Mouse (Mus musculus) heart, embryonic 10.5 days (tissue): Measurements from ENCODE around the gene Arhgdib. TPM values are rescaled to one million over a fixed set of nuclear protein-coding genes. Genes with fewer than 3 reads are reported as not detected.

Experiments
- DNase-seq: peaks from one replicate; pipeline ENCODE4 v3.0.0-alpha.2; 2017; ENCODE audit warnings: low spot score
- H3K27ac ChIP-seq: fragments of 300-500 bp; sonication (generic); 2 replicates; pipeline ENCODE4 v1.5.1; 2016; ENCODE audit warnings: mild to moderate bottlenecking
- H3K27me3 ChIP-seq: fragments of 300-500 bp; sonication (generic); 2 replicates; pipeline ENCODE4 v1.6.1; 2016; ENCODE audit warnings: mild to moderate bottlenecking; ENCODE audit not compliant: poor library complexity, insufficient read depth, severe bottlenecking
- H3K36me3 ChIP-seq: fragments of 300-500 bp; sonication (generic); 2 replicates; pipeline ENCODE4 v1.6.1; 2016; ENCODE audit warnings: mild to moderate bottlenecking, moderate library complexity
- H3K4me1 ChIP-seq: fragments of 300-500 bp; sonication (generic); 2 replicates; pipeline ENCODE4 v1.6.1; 2016; ENCODE audit warnings: mild to moderate bottlenecking
- H3K4me3 ChIP-seq: fragments of 300-500 bp; sonication (generic); 2 replicates; pipeline ENCODE4 v1.5.1; 2016; ENCODE audit warnings: mild to moderate bottlenecking, moderate library complexity
- H3K9me3 ChIP-seq: fragments of 300-500 bp; sonication (generic); 2 replicates; pipeline ENCODE4 v1.6.1; 2016; ENCODE audit warnings: mild to moderate bottlenecking, moderate library complexity
- WGBS: fragments of 180-500 bp; shearing (Covaris S2); methylation state at CpG from one replicate; pipeline ENCODE4 v1.1.7; 2016; 5-methylcytosine and 5-hydroxymethylcytosine counted together
- polyA plus RNA-seq: library from polyadenylated mRNA; unstranded; fragments of >200 nt; fragmentation: Nextera tagmentation; extraction: Ambion mirVana; gene quantifications from 2 replicates; pipeline ENCODE4 v1.2.1, GENCODE M21; 2016

The Arhgdib gene
- polyA plus RNA-seq, 1 experiment from 2014 or later, result 105 TPM

- WGBS, result 73% methylated on average over 10 of the region's 10 CpGs
- DNase-seq, result peak; percentile 76
Observed at GRCm38 (mm10) chr6:136965912-136966311, 24.2 kb upstream of the Arhgdib start.

GRCm38 (mm10) chr6:136964609-136965510, 23.2 kb upstream of the Arhgdib start:
- H3K9me3 ChIP-seq, result no peaks in the 10 kb centered on the region
- 74% methylated on average over 13 of the region's 13 CpGs for WGBS
- peak; percentile 71 for DNase-seq

More at GRCm38 (mm10) chr6:136965912-136966311, 24.2 kb upstream of the Arhgdib start:
- H3K4me1 ChIP-seq, result peaks cover 7% of the 10 kb centered on the region; the same call in 1 of the 2 replicates
- no peaks in the 10 kb centered on the region for H3K36me3 ChIP-seq
- no peaks in the 10 kb centered on the region for H3K9me3 ChIP-seq
- H3K4me3 ChIP-seq, result no peak overlapping the region
- no peak overlapping the region for H3K27ac ChIP-seq
- H3K27me3 ChIP-seq, result no peaks in the 10 kb centered on the region

GRCm38 (mm10) chr6:136962957-136963356, 21.3 kb upstream of the Arhgdib start:
- peak; percentile 66 for DNase-seq
- H3K4me1 ChIP-seq, result peaks cover 10% of the 10 kb centered on the region; the same call in 1 of the 2 replicates
- no peaks in the 10 kb centered on the region for H3K27me3 ChIP-seq
- no peaks in the 10 kb centered on the region for H3K36me3 ChIP-seq
- WGBS, result 62% methylated on average over 11 of the region's 11 CpGs
- H3K4me3 ChIP-seq, result no peak overlapping the region
- no peaks in the 10 kb centered on the region for H3K9me3 ChIP-seq
- H3K27ac ChIP-seq, result peak overlapping the region; percentile 25; the same call in 1 of the 2 replicates

More at GRCm38 (mm10) chr6:136964609-136965510, 23.2 kb upstream of the Arhgdib start:
- peaks cover 7% of the 10 kb centered on the region; the same call in 1 of the 2 replicates for H3K4me1 ChIP-seq
- H3K36me3 ChIP-seq, result no peaks in the 10 kb centered on the region
- H3K4me3 ChIP-seq, result no peak overlapping the region
- H3K27me3 ChIP-seq, result no peaks in the 10 kb centered on the region
- H3K27ac ChIP-seq, result no peak overlapping the region

GRCm38 (mm10) chr6:136959131-136959530, 17.4 kb upstream of the Arhgdib start:
- Histone ChIP-seq H3K27ac (no peak overlapping the region), H3K4me3 (no peak overlapping the region), H3K27me3 (no peaks in the 10 kb centered on the region), H3K36me3 (no peaks in the 10 kb centered on the region), H3K9me3 (no peaks in the 10 kb centered on the region), H3K4me1 (peaks cover 10% of the 10 kb centered on the region; the same call in 1 of the 2 replicates)
- 55% methylated on average over 11 of the region's 11 CpGs for WGBS
- peak; percentile 35 for DNase-seq

- Histone ChIP-seq H3K27ac (no peak overlapping the region), H3K4me3 (no peak overlapping the region), H3K4me1 (peaks cover 8% of the 10 kb centered on the region; the same call in 1 of the 2 replicates), H3K9me3 (no peaks in the 10 kb centered on the region), H3K36me3 (no peaks in the 10 kb centered on the region), H3K27me3 (no peaks in the 10 kb centered on the region)
- WGBS, result 77% methylated on average over 7 of the region's 7 CpGs
- peak; percentile 14 for DNase-seq
Observed at GRCm38 (mm10) chr6:136957062-136957461, 15.4 kb upstream of the Arhgdib start.

GRCm38 (mm10) chr6:136955240-136955639, 13.5 kb upstream of the Arhgdib start:
- Histone ChIP-seq H3K9me3 (no peaks in the 10 kb centered on the region), H3K4me1 (peaks cover 8% of the 10 kb centered on the region; the same call in 1 of the 2 replicates), H3K4me3 (no peak overlapping the region), H3K27me3 (no peaks in the 10 kb centered on the region), H3K27ac (no peak overlapping the region), H3K36me3 (no peaks in the 10 kb centered on the region)
- 79% methylated on average over 3 of the region's 3 CpGs for WGBS
- no peak for DNase-seq

GRCm38 (mm10) chr6:136954715-136955114, 13.0 kb upstream of the Arhgdib start:
- Histone ChIP-seq H3K4me3 (no peak overlapping the region), H3K4me1 (peaks cover 8% of the 10 kb centered on the region; the same call in 1 of the 2 replicates), H3K27me3 (no peaks in the 10 kb centered on the region), H3K9me3 (no peaks in the 10 kb centered on the region), H3K27ac (no peak overlapping the region), H3K36me3 (no peaks in the 10 kb centered on the region)
- DNase-seq, result no peak
- WGBS, result 89% methylated on average over 8 of the region's 8 CpGs

GRCm38 (mm10) chr6:136954192-136954591, 12.5 kb upstream of the Arhgdib start:
- peaks cover 7% of the 10 kb centered on the region; the same call in 1 of the 2 replicates for H3K4me1 ChIP-seq
- no peak overlapping the region for H3K4me3 ChIP-seq
- H3K27me3 ChIP-seq, result no peaks in the 10 kb centered on the region
- DNase-seq, result no peak
- 61% methylated on average over 6 of the region's 6 CpGs for WGBS
- no peak overlapping the region for H3K27ac ChIP-seq
- H3K9me3 ChIP-seq, result no peaks in the 10 kb centered on the region
- H3K36me3 ChIP-seq, result no peaks in the 10 kb centered on the region

GRCm38 (mm10) chr6:136952930-136953329, 11.2 kb upstream of the Arhgdib start:
- DNase-seq, result no peak
- Histone ChIP-seq H3K36me3 (no peaks in the 10 kb centered on the region), H3K27me3 (no peaks in the 10 kb centered on the region), H3K4me1 (0 out of 2 replicates have a peak, but pooled peaks cover 5% of the 10 kb centered on the region), H3K4me3 (no peak overlapping the region), H3K9me3 (no peaks in the 10 kb centered on the region), H3K27ac (no peak overlapping the region)
- 87% methylated on average over 9 of the region's 9 CpGs for WGBS

- Histone ChIP-seq H3K4me3 (no peak overlapping the region), H3K27me3 (no peaks in the 10 kb centered on the region), H3K36me3 (no peaks in the 10 kb centered on the region), H3K4me1 (peaks cover 10% of the 10 kb centered on the region), H3K9me3 (no peaks in the 10 kb centered on the region), H3K27ac (no peak overlapping the region)
- no peak for DNase-seq
- 82% methylated on average over 2 of the region's 2 CpGs for WGBS
Observed at GRCm38 (mm10) chr6:136950171-136950570, 8.5 kb upstream of the Arhgdib start.

- DNase-seq, result no peak
- Histone ChIP-seq H3K27ac (no peak overlapping the region), H3K9me3 (no peaks in the 10 kb centered on the region), H3K4me3 (no peak overlapping the region), H3K4me1 (peaks cover 13% of the 10 kb centered on the region), H3K27me3 (no peaks in the 10 kb centered on the region), H3K36me3 (no peaks in the 10 kb centered on the region)
- 77% methylated on average over 4 of the region's 4 CpGs for whole genome bisulfite sequencing
Observed at GRCm38 (mm10) chr6:136947716-136948115, 6.0 kb upstream of the Arhgdib start.

- no peak overlapping the region for H3K4me3 ChIP-seq
- WGBS, result 50% methylated on average over 9 of the region's 9 CpGs
- DNase-seq, result no peak
- H3K27ac ChIP-seq, result peak overlapping the region; percentile 44; the same call in 1 of the 2 replicates
- H3K4me1 ChIP-seq, result peaks cover 10% of the 10 kb centered on the region
- no peaks in the 10 kb centered on the region for H3K36me3 ChIP-seq
- no peaks in the 10 kb centered on the region for H3K9me3 ChIP-seq
- no peaks in the 10 kb centered on the region for H3K27me3 ChIP-seq
Observed at GRCm38 (mm10) chr6:136946943-136947342, 5.2 kb upstream of the Arhgdib start.

- no peak for DNase-seq
- H3K27ac ChIP-seq, result peak overlapping the region; percentile 44; the same call in 1 of the 2 replicates
- no peaks in the 10 kb centered on the region for H3K9me3 ChIP-seq
- H3K4me1 ChIP-seq, result peaks cover 17% of the 10 kb centered on the region
- no peaks in the 10 kb centered on the region for H3K36me3 ChIP-seq
- 70% methylated on average over 5 of the region's 5 CpGs for WGBS
- no peaks in the 10 kb centered on the region for H3K27me3 ChIP-seq
- H3K4me3 ChIP-seq, result no peak overlapping the region
Observed at GRCm38 (mm10) chr6:136946241-136946640, 4.5 kb upstream of the Arhgdib start.
